Mouse (Mus musculus) testis, adult 2 months (tissue): ENCODE measurements around the gene 1700003E16Rik.

ENCODE experiments used
- CTCF ChIP-seq: fragments of 200-500 bp; IDR thresholded peaks from 2 replicates; pipeline ENCODE4 v1.5.1; 2012; ENCODE audit warnings: low read depth, mild to moderate bottlenecking, inconsistent platforms, low read length, moderate library complexity; ENCODE audit not compliant: control insufficient read depth, insufficient read depth, insufficient replicate concordance
- POLR2A ChIP-seq: fragments of 200-500 bp; IDR thresholded peaks from 2 replicates; pipeline ENCODE4 v1.6.1; 2012; ENCODE audit warnings: low read depth, mild to moderate bottlenecking, inconsistent platforms, low read length, moderate library complexity; ENCODE audit not compliant: control insufficient read depth

DNA sequence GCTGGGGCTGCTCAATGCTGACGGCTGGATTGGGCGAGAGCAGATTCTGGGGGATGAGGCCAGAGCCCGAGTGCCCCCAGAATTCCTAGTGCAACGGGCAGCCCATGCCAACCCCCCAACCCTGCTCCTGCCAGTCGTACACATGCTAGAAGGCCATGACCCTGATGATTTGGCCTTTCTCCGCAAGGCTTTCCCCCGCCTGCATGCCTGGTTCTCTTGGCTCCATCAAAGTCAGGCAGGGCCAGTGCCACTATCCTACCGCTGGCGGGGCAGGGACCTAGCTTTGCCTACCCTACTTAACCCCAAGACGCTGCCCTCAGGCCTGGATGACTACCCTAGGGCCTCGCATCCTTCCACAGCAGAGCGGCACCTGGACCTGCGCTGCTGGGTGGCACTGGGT lies 38.6 kb upstream of the 1700003E16Rik start:
- TF ChIP-seq POLR2A, result no peak
- no peak for TF ChIP-seq CTCF
